ENCODE assay signal across 13 mouse cellular contexts in the genomic region with DNA sequence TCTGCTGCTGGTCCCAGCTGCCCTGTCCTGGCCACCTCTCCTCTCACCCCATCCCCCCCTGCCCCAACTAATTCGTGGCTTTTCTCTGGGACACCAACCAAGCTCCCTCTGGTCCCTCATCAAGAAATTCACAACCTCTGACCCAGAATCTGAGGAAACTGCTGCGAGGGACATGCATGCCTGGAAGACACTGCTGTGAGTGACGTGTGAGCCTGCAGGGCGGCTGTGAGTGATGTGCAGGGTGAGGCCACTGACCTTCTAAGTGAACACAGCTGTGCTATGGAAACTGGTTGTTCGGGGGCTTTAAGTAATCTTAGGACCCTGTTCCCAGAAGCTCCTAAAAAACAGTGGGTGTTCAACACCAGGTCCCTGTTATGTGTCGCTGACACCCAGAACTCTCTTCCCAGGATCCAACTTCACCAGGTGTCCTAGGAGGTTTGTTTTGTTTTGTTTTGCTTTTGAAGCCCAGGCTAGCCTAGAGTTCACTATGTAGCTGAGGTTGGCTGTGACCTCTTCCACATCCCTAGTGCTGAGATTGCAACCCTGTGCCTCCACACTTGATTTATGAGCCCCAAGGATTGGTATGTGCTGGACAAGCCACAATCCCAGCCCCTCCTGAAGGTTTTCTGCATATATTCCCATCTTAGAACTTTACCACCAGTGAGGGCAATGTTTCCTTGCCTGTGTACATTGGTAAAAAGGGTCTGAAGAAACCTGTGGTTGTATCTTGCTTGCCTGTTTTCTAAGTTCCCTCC. TPM values are rescaled to one million over a fixed set of nuclear protein-coding genes. Genes with fewer than 3 reads are reported as not detected.
DNase-seq lines count a peak whose midpoint lies in the region; ATAC-seq and TF ChIP-seq lines count a peak whose summit lies in the region.
"Had no signal": no experiment of that assay in that cellular context is flagged by ENCODE, and none has a peak within 500 bp of the region (broad histone marks: within the 10 kb centered on the region; RNA-seq: fewer than 3 reads in every experiment).

No protein-coding gene starts in this region.

- 38% methylated on average over 6 of the region's 6 CpGs for WGBS in intestine, embryonic 14.5 days
- WGBS in intestine, postnatal 0 days, result 53% methylated on average over 6 of the region's 6 CpGs
- 58% methylated on average over 6 of the region's 6 CpGs for WGBS in midbrain, embryonic 10.5 days
- 56% methylated on average over 6 of the region's 6 CpGs for WGBS in midbrain, embryonic 11.5 days
- WGBS in neural tube, embryonic 11.5 days, result 32% methylated on average over 6 of the region's 6 CpGs
- WGBS in liver, postnatal 0 days (ENCODE audit: insufficient replicate concordance), result 49% methylated on average over 6 of the region's 6 CpGs

- ATAC-seq in intestine, embryonic 14.5 days (replicated peaks; ENCODE audit: low FRiP score, low TSS enrichment, low read depth), result no peak
- no peak for ATAC-seq in intestine, postnatal 0 days
- ATAC-seq in midbrain, embryonic 11.5 days (ENCODE audit: low FRiP score), result no peak
- no peak for ATAC-seq in neural tube, embryonic 11.5 days (ENCODE audit: insufficient read depth, low FRiP score, low TSS enrichment)
- no peak for ATAC-seq in liver, postnatal 0 days
- ATAC-seq: midbrain, embryonic 16.5 days had no signal

- no peak for TF ChIP-seq EP300 in liver, postnatal 0 days (IDR thresholded peaks at IDR 0.05; ENCODE audit: low read depth)

- H3K27me3 ChIP-seq in intestine, embryonic 14.5 days (replicated peaks; ENCODE audit: control insufficient read depth, insufficient read depth, low read length), result no peaks in the 10 kb centered on the region
- no peaks in the 10 kb centered on the region for H3K27me3 ChIP-seq in intestine, postnatal 0 days (replicated peaks; ENCODE audit: control insufficient read depth, insufficient read depth, low read length)
- peaks cover 11% of the 10 kb centered on the region; the same call in 1 of the 2 replicates for H3K27me3 ChIP-seq in midbrain, embryonic 10.5 days (ENCODE audit: low read depth, poor library complexity, severe bottlenecking)
- H3K27me3 ChIP-seq in midbrain, embryonic 11.5 days (ENCODE audit: control insufficient read depth, insufficient read depth, low read length), result no peaks in the 10 kb centered on the region
- no peaks in the 10 kb centered on the region for H3K27me3 ChIP-seq in neural tube, embryonic 11.5 days (ENCODE audit: control insufficient read depth, insufficient read depth, low read length)
- 0 out of 2 replicates have a peak, but pooled peaks cover 2% of the 10 kb centered on the region for H3K27me3 ChIP-seq in liver, postnatal 0 days (ENCODE audit: insufficient read depth, low read length)
- H3K27me3 ChIP-seq: embryonic facial prominence, embryonic 15.5 days had no signal

- peak overlapping the region; percentile 12; the same call in 1 of the 2 replicates for H3K27ac ChIP-seq in intestine, embryonic 14.5 days (ENCODE audit: low read depth)
- no peak overlapping the region for H3K27ac ChIP-seq in intestine, postnatal 0 days (ENCODE audit: low read depth, low read length)
- H3K27ac ChIP-seq in midbrain, embryonic 10.5 days (replicated peaks), result no peak overlapping the region
- no peak overlapping the region for H3K27ac ChIP-seq in midbrain, embryonic 11.5 days (ENCODE audit: low read depth, low read length)
- H3K27ac ChIP-seq in neural tube, embryonic 11.5 days (ENCODE audit: low read depth, low read length), result no peak overlapping the region
- no peak overlapping the region for H3K27ac ChIP-seq in liver, postnatal 0 days (ENCODE audit: low read depth)
- H3K27ac ChIP-seq: embryonic facial prominence, embryonic 15.5 days; hindbrain, embryonic 14.5 days; liver, embryonic 14.5 days had no signal

- no peak overlapping the region for H3K9ac ChIP-seq in intestine, embryonic 14.5 days (ENCODE audit: low read length)
- H3K9ac ChIP-seq in intestine, postnatal 0 days (ENCODE audit: low read depth, low read length), result no peak overlapping the region
- H3K9ac ChIP-seq in midbrain, embryonic 11.5 days (ENCODE audit: low read length), result no peak overlapping the region
- no peak overlapping the region for H3K9ac ChIP-seq in neural tube, embryonic 11.5 days (ENCODE audit: low read length)
- no peak overlapping the region for H3K9ac ChIP-seq in liver, postnatal 0 days (replicated peaks)
- H3K9ac ChIP-seq: embryonic facial prominence, embryonic 15.5 days; hindbrain, embryonic 14.5 days; liver, embryonic 14.5 days had no signal

- no peaks in the 10 kb centered on the region for H3K4me1 ChIP-seq in intestine, embryonic 14.5 days (replicated peaks; ENCODE audit: control insufficient read depth, insufficient read depth, low read length)
- no peaks in the 10 kb centered on the region for H3K4me1 ChIP-seq in intestine, postnatal 0 days (replicated peaks; ENCODE audit: control insufficient read depth, insufficient read depth, low read length)
- H3K4me1 ChIP-seq in midbrain, embryonic 10.5 days, result 0 out of 2 replicates have a peak, but pooled peaks cover 2% of the 10 kb centered on the region
- H3K4me1 ChIP-seq in midbrain, embryonic 11.5 days (ENCODE audit: control insufficient read depth, insufficient read depth, low read length), result no peaks in the 10 kb centered on the region
- peaks cover 8% of the 10 kb centered on the region; the same call in 1 of the 2 replicates for H3K4me1 ChIP-seq in neural tube, embryonic 11.5 days (ENCODE audit: control insufficient read depth, insufficient read depth, low read length)
- no peaks in the 10 kb centered on the region for H3K4me1 ChIP-seq in liver, postnatal 0 days (ENCODE audit: insufficient read depth)
- H3K4me1 ChIP-seq: embryonic facial prominence, embryonic 15.5 days had no signal

- no peak overlapping the region for H3K4me2 ChIP-seq in intestine, embryonic 14.5 days (ENCODE audit: low read length)
- H3K4me2 ChIP-seq in intestine, postnatal 0 days (replicated peaks; ENCODE audit: low read depth), result no peak overlapping the region
- H3K4me2 ChIP-seq in midbrain, embryonic 11.5 days, result no peak overlapping the region
- H3K4me2 ChIP-seq in neural tube, embryonic 11.5 days (ENCODE audit: low read depth), result no peak overlapping the region
- H3K4me2 ChIP-seq in liver, postnatal 0 days (ENCODE audit: low read depth, low read length), result no peak overlapping the region
- H3K4me2 ChIP-seq: embryonic facial prominence, embryonic 15.5 days; hindbrain, embryonic 14.5 days had no signal

- H3K36me3 ChIP-seq in intestine, embryonic 14.5 days (ENCODE audit: control insufficient read depth, insufficient read depth, low read length), result no peaks in the 10 kb centered on the region
- H3K36me3 ChIP-seq in intestine, postnatal 0 days (ENCODE audit: control insufficient read depth, insufficient read depth), result no peaks in the 10 kb centered on the region
- no peaks in the 10 kb centered on the region for H3K36me3 ChIP-seq in midbrain, embryonic 10.5 days
- H3K36me3 ChIP-seq in midbrain, embryonic 11.5 days (ENCODE audit: control insufficient read depth, insufficient read depth, low read length), result no peaks in the 10 kb centered on the region
- H3K36me3 ChIP-seq in neural tube, embryonic 11.5 days (ENCODE audit: control insufficient read depth, insufficient read depth, low read length), result no peaks in the 10 kb centered on the region
- no peaks in the 10 kb centered on the region for H3K36me3 ChIP-seq in liver, postnatal 0 days (replicated peaks; ENCODE audit: insufficient read depth, low read length)
- H3K36me3 ChIP-seq: embryonic facial prominence, embryonic 15.5 days had no signal

- no peak for TF ChIP-seq CTCF in intestine, postnatal 0 days (IDR thresholded peaks at IDR 0.05; ENCODE audit: low read depth)
- no peak for TF ChIP-seq CTCF in liver, postnatal 0 days (IDR thresholded peaks at IDR 0.05; ENCODE audit: low read depth)

- H3K9me3 ChIP-seq in intestine, embryonic 14.5 days (ENCODE audit: control insufficient read depth, low read length), result no peaks in the 10 kb centered on the region
- H3K9me3 ChIP-seq in intestine, postnatal 0 days (ENCODE audit: control insufficient read depth), result no peaks in the 10 kb centered on the region
- H3K9me3 ChIP-seq in midbrain, embryonic 10.5 days (replicated peaks), result peaks cover 3% of the 10 kb centered on the region
- peaks cover under 1% of the 10 kb centered on the region; the same call in 1 of the 2 replicates for H3K9me3 ChIP-seq in midbrain, embryonic 11.5 days (ENCODE audit: control insufficient read depth, low read length)
- no peaks in the 10 kb centered on the region for H3K9me3 ChIP-seq in neural tube, embryonic 11.5 days (ENCODE audit: control insufficient read depth, low read length)
- H3K9me3 ChIP-seq in liver, postnatal 0 days (ENCODE audit: low read length), result no peaks in the 10 kb centered on the region
- H3K9me3 ChIP-seq: embryonic facial prominence, embryonic 15.5 days had no signal

- DNase-seq in intestine, embryonic 14.5 days (ENCODE audit: low spot score), result no peak
- DNase-seq in midbrain, embryonic 10.5 days (ENCODE audit: low spot score), result peak; percentile 28
- DNase-seq in midbrain, embryonic 11.5 days (ENCODE audit: low spot score, missing footprints), result no peak
- DNase-seq in hindlimb bud, embryonic 11.5 days (ENCODE audit: extremely low spot score, low read depth, low spot score), result peak; percentile 6
- peak; percentile 31 for DNase-seq in neural tube, embryonic 11.5 days (ENCODE audit: low spot score)
- no peak for DNase-seq in layer of hippocampus, adult 9-10 months (ENCODE audit: low spot score)
- DNase-seq in liver, postnatal 0 days, result no peak
- DNase-seq: cerebellum, adult 9-10 months had no signal

- H3K4me3 ChIP-seq in intestine, embryonic 14.5 days (ENCODE audit: low read depth, low read length), result no peak overlapping the region
- H3K4me3 ChIP-seq in intestine, postnatal 0 days (ENCODE audit: low read depth, low read length), result no peak overlapping the region
- no peak overlapping the region for H3K4me3 ChIP-seq in midbrain, embryonic 10.5 days
- H3K4me3 ChIP-seq in midbrain, embryonic 11.5 days (ENCODE audit: low read depth, low read length), result no peak overlapping the region
- no peak overlapping the region for H3K4me3 ChIP-seq in neural tube, embryonic 11.5 days (ENCODE audit: low read depth, low read length)
- H3K4me3 ChIP-seq in liver, postnatal 0 days (ENCODE audit: low read depth, low read length), result no peak overlapping the region
- H3K4me3 ChIP-seq: embryonic facial prominence, embryonic 15.5 days had no signal

RNA-seq across cellular contexts. Expression of a gene that starts 44.5 kb away (rescaled TPM):
- 0.34 TPM in 1 of 2 replicates, not detected in the other for polyA plus RNA-seq in intestine, embryonic 14.5 days (2014; fragmentation: Nextera tagmentation; extraction: Ambion mirVana)
- 2.1 and 3.1 TPM in 2 replicates for polyA plus RNA-seq in intestine, postnatal 0 days (2015; fragmentation: Nextera tagmentation; extraction: Ambion mirVana)
- polyA plus RNA-seq in midbrain, embryonic 10.5 days (2016; fragmentation: Nextera tagmentation; extraction: Ambion mirVana), result not detected in 2 replicates
- polyA plus RNA-seq in midbrain, embryonic 11.5 days (2014; fragmentation: Nextera tagmentation; extraction: Ambion mirVana), result not detected in 2 replicates
- polyA plus RNA-seq in neural tube, embryonic 11.5 days (2014; fragmentation: Nextera tagmentation; extraction: Ambion mirVana), result not detected in 2 replicates
- polyA plus RNA-seq in liver, postnatal 0 days (2015; fragmentation: Nextera tagmentation; extraction: Ambion mirVana), result 6.1 and 11.7 TPM in 2 replicates
- polyA plus RNA-seq: hindbrain, embryonic 14.5 days; midbrain, embryonic 16.5 days had no signal

RNA-seq across cellular contexts. Expression of a gene that starts 47.2 kb away (rescaled TPM):
- polyA plus RNA-seq in intestine, embryonic 14.5 days (2014; fragmentation: Nextera tagmentation; extraction: Ambion mirVana), result 0.27 TPM in 1 of 2 replicates, not detected in the other
- not detected in 2 replicates for polyA plus RNA-seq in intestine, postnatal 0 days (2015; fragmentation: Nextera tagmentation; extraction: Ambion mirVana)
- not detected in 2 replicates for polyA plus RNA-seq in midbrain, embryonic 10.5 days (2016; fragmentation: Nextera tagmentation; extraction: Ambion mirVana)
- not detected in 2 replicates for polyA plus RNA-seq in midbrain, embryonic 11.5 days (2014; fragmentation: Nextera tagmentation; extraction: Ambion mirVana)
- not detected in 2 replicates for polyA plus RNA-seq in neural tube, embryonic 11.5 days (2014; fragmentation: Nextera tagmentation; extraction: Ambion mirVana)
- 0.06 and 0.08 TPM in 2 replicates for polyA plus RNA-seq in liver, postnatal 0 days (2015; fragmentation: Nextera tagmentation; extraction: Ambion mirVana)

Comparison
In these comparisons a context has a peak if more than half of its experiments do, and no peak if none do; other contexts are left out.
1. DNase-seq: peak in midbrain, embryonic 10.5 days (single experiment), hindlimb bud, embryonic 11.5 days (single experiment) and neural tube, embryonic 11.5 days (single experiment); none in intestine, embryonic 14.5 days (single experiment), midbrain, embryonic 11.5 days (single experiment), layer of hippocampus, adult 9-10 months (single experiment) and liver, postnatal 0 days (single experiment).